Mouse (Mus musculus) forebrain, embryonic 16.5 days (tissue): ENCODE results near the gene Me1. TPM values are rescaled to one million over a fixed set of nuclear protein-coding genes. Genes with fewer than 3 reads are reported as not detected.
"Not testable (repeated sequence)": the region's sequence is repeated elsewhere in the genome, so short reads cannot be mapped to it uniquely, and the experiment has no call there.

ENCODE experiments used
- ATAC-seq: fragments of 200-750 bp; cut with Nextera tagmentation; 2 replicates; pipeline ENCODE4 v1.8.0; 2017; ENCODE audit warnings: mild to moderate bottlenecking, moderate library complexity
- H3K27ac ChIP-seq: fragments of 300-500 bp; sonication (generic); 2 replicates; pipeline ENCODE4 v1.5.1; 2014; ENCODE audit warnings: low read length, control low read depth
- H3K27me3 ChIP-seq: fragments of 300-500 bp; sonication (generic); replicated peaks from 2 replicates; pipeline ENCODE4 v1.6.1; 2014; ENCODE audit warnings: low read length; ENCODE audit not compliant: control insufficient read depth, insufficient read depth
- H3K36me3 ChIP-seq: fragments of 300-500 bp; sonication (generic); 2 replicates; pipeline ENCODE4 v1.6.1; 2014; ENCODE audit not compliant: control insufficient read depth, insufficient read depth
- H3K4me1 ChIP-seq: fragments of 300-500 bp; sonication (generic); replicated peaks from 2 replicates; pipeline ENCODE4 v1.6.1; 2014; ENCODE audit warnings: low read length; ENCODE audit not compliant: control insufficient read depth, insufficient read depth
- H3K4me2 ChIP-seq: fragments of 300-500 bp; sonication (generic); 2 replicates; pipeline ENCODE4 v1.6.1; 2014; ENCODE audit warnings: mild to moderate bottlenecking, low read length, control low read depth
- H3K4me3 ChIP-seq: fragments of 300-500 bp; sonication (generic); replicated peaks from 2 replicates; pipeline ENCODE4 v1.5.1; 2014; ENCODE audit warnings: mild to moderate bottlenecking, low read length, control low read depth
- H3K9ac ChIP-seq: fragments of 300-500 bp; sonication (generic); replicated peaks from 2 replicates; pipeline ENCODE4 v1.6.1; 2014; ENCODE audit warnings: low read depth, low read length, control low read depth
- H3K9me3 ChIP-seq: fragments of 300-500 bp; sonication (generic); 2 replicates; pipeline ENCODE4 v1.6.1; 2016; ENCODE audit warnings: low read length; ENCODE audit not compliant: control insufficient read depth
- WGBS: fragments of 180-500 bp; shearing (Covaris S2); extraction: QIAGEN DNeasy Blood & Tissue Kit; methylation state at CpG from one replicate; pipeline ENCODE4 v1.1.7; 2014; 5-methylcytosine and 5-hydroxymethylcytosine counted together
- polyA plus RNA-seq: library from polyadenylated mRNA; unstranded; fragments of >200 nt; fragmentation: Nextera tagmentation; extraction: Ambion mirVana; gene quantifications from 2 replicates; pipeline ENCODE4 v1.2.1, GENCODE M21; 2015

Gene Me1
- polyA plus RNA-seq, 1 experiment from 2014 or later, result 22.7 TPM

GRCm38 (mm10) chr9:86615765-86616164 is 80.0 kb downstream of the Me1 start:
- Histone ChIP-seq H3K4me1 (peaks cover 3% of the 10 kb centered on the region; the same call in 1 of the 2 replicates), H3K27ac (no peak overlapping the region), H3K4me3 (no peak overlapping the region), H3K27me3 (no peaks in the 10 kb centered on the region), H3K4me2 (no peak overlapping the region), H3K36me3 (no peaks in the 10 kb centered on the region), H3K9me3 (no peaks in the 10 kb centered on the region), H3K9ac (no peak overlapping the region)
- no peak for ATAC-seq
- WGBS, result 85% methylated on average over 1 of the region's 1 CpGs

- Histone ChIP-seq H3K36me3 (no peaks in the 10 kb centered on the region), H3K4me3 (no peak overlapping the region), H3K9me3 (no peaks in the 10 kb centered on the region), H3K4me1 (no peaks in the 10 kb centered on the region), H3K9ac (no peak overlapping the region), H3K27ac (no peak overlapping the region), H3K27me3 (no peaks in the 10 kb centered on the region), H3K4me2 (no peak overlapping the region)
- 90% methylated on average over 4 of the region's 4 CpGs for WGBS
- ATAC-seq, result no peak
Observed at GRCm38 (mm10) chr9:86612091-86612490, 83.7 kb downstream of the Me1 start.

GRCm38 (mm10) chr9:86605776-86606175 is 90.0 kb downstream of the Me1 start:
- H3K4me1 ChIP-seq, result no peaks in the 10 kb centered on the region
- no peaks in the 10 kb centered on the region for H3K36me3 ChIP-seq
- no peaks in the 10 kb centered on the region for H3K9me3 ChIP-seq
- no peak overlapping the region for H3K9ac ChIP-seq
- H3K27ac ChIP-seq, result no peak overlapping the region
- no peaks in the 10 kb centered on the region for H3K27me3 ChIP-seq
- no peak overlapping the region for H3K4me3 ChIP-seq
- ATAC-seq, result no peak
- no peak overlapping the region for H3K4me2 ChIP-seq
- WGBS, result 85% methylated on average over 6 of the region's 6 CpGs

GRCm38 (mm10) chr9:86599723-86600303 is 95.9 kb downstream of the Me1 start:
- no peaks in the 10 kb centered on the region for H3K9me3 ChIP-seq
- H3K4me1 ChIP-seq, result no peaks in the 10 kb centered on the region
- no peak overlapping the region for H3K9ac ChIP-seq
- H3K27me3 ChIP-seq, result no peaks in the 10 kb centered on the region
- no peak overlapping the region for H3K4me2 ChIP-seq
- WGBS, result 62% methylated on average over 8 of the region's 8 CpGs
- no peaks in the 10 kb centered on the region for H3K36me3 ChIP-seq
- H3K27ac ChIP-seq, result no peak overlapping the region
- no peak for ATAC-seq
- H3K4me3 ChIP-seq, result no peak overlapping the region

GRCm38 (mm10) chr9:86596983-86597382 is 98.8 kb downstream of the Me1 start:
- not testable (repeated sequence) for H3K27me3 ChIP-seq, ATAC-seq, H3K27ac ChIP-seq, H3K36me3 ChIP-seq, H3K9me3 ChIP-seq, H3K4me3 ChIP-seq, H3K9ac ChIP-seq, H3K4me1 ChIP-seq, H3K4me2 ChIP-seq

GRCm38 (mm10) chr9:86594357-86594767 is 101.4 kb downstream of the Me1 start:
- 81% methylated on average over 9 of the region's 10 CpGs for WGBS
- not testable (repeated sequence) for H3K27me3 ChIP-seq, ATAC-seq, H3K4me2 ChIP-seq, H3K27ac ChIP-seq, H3K4me3 ChIP-seq, H3K36me3 ChIP-seq, H3K9ac ChIP-seq, H3K9me3 ChIP-seq, H3K4me1 ChIP-seq

GRCm38 (mm10) chr9:86592676-86593668 is 102.8 kb downstream of the Me1 start:
- H3K9me3 ChIP-seq, result no peaks in the 10 kb centered on the region
- H3K4me2 ChIP-seq, result no peak overlapping the region
- H3K9ac ChIP-seq, result no peak overlapping the region
- no peak overlapping the region for H3K27ac ChIP-seq
- no peaks in the 10 kb centered on the region for H3K36me3 ChIP-seq
- peak; percentile 37 for ATAC-seq
- no peak overlapping the region for H3K4me3 ChIP-seq
- no peaks in the 10 kb centered on the region for H3K4me1 ChIP-seq
- no peaks in the 10 kb centered on the region for H3K27me3 ChIP-seq
- WGBS, result 76% methylated on average over 19 of the region's 19 CpGs

GRCm38 (mm10) chr9:86587019-86587795 is 108.5 kb downstream of the Me1 start:
- H3K36me3 ChIP-seq, result no peaks in the 10 kb centered on the region
- H3K9ac ChIP-seq, result no peak overlapping the region
- no peak overlapping the region for H3K4me2 ChIP-seq
- no peaks in the 10 kb centered on the region for H3K9me3 ChIP-seq
- no peaks in the 10 kb centered on the region for H3K27me3 ChIP-seq
- 93% methylated on average over 11 of the region's 11 CpGs for WGBS
- no peak overlapping the region for H3K27ac ChIP-seq
- no peak for ATAC-seq
- no peak overlapping the region for H3K4me3 ChIP-seq
- H3K4me1 ChIP-seq, result no peaks in the 10 kb centered on the region

- no peak overlapping the region for H3K27ac ChIP-seq
- WGBS, result 60% methylated on average over 3 of the region's 3 CpGs
- ATAC-seq, result peak; percentile 72
- no peaks in the 10 kb centered on the region for H3K27me3 ChIP-seq
- H3K4me2 ChIP-seq, result no peak overlapping the region
- H3K4me3 ChIP-seq, result no peak overlapping the region
- no peaks in the 10 kb centered on the region for H3K4me1 ChIP-seq
- no peaks in the 10 kb centered on the region for H3K36me3 ChIP-seq
- no peak overlapping the region for H3K9ac ChIP-seq
- H3K9me3 ChIP-seq, result no peaks in the 10 kb centered on the region
Observed at GRCm38 (mm10) chr9:86583740-86584139, 112.0 kb downstream of the Me1 start.
